Mouse (Mus musculus): ENCODE data around the gene Brf1. TPM values are rescaled to one million over a fixed set of nuclear protein-coding genes. Genes with fewer than 3 reads are reported as not detected.
A peak's percentile ranks its signal among the peaks of the same experiment; 100 is the strongest.

The Brf1 gene
- total and polyA plus RNA-seq, 2 experiments from 2014 or later = 40.2 to 54.4 TPM

GRCm38 (mm10) chr12:112941776-112942713 lies 58.5 kb downstream of the Brf1 start, which contains the start of gene Nudt14:
Gene Nudt14, minus strand, starts transcription at chr12:112942124.
- DNase-seq (peak; percentile 75), ATAC-seq (peak; percentile 89)
- H3K9ac ChIP-seq = peak within 1 kb of the TSS; percentile 76
- no peak for TF ChIP-seq CTCF (IDR thresholded peaks at IDR 0.05; ENCODE audit: low read depth)
- H3K36me3 ChIP-seq (ENCODE audit: insufficient read depth) = no peaks in the 10 kb centered on the region
- peaks cover 10% of the 10 kb centered on the region; the same call in 1 of the 2 replicates for H3K4me1 ChIP-seq (ENCODE audit: insufficient read depth)
- no peaks in the 10 kb centered on the region for H3K27me3 ChIP-seq (ENCODE audit: insufficient read depth, low read length)
- peak within 1 kb of the TSS; percentile 40; the same call in 1 of the 2 replicates for H3K27ac ChIP-seq (ENCODE audit: low read depth, low read length)
- 1% methylated on average over 55 of the region's 58 CpGs for WGBS
- H3K9me3 ChIP-seq (ENCODE audit: low read length) = no peaks in the 10 kb centered on the region
- H3K4me2 ChIP-seq (ENCODE audit: low read depth) = peak within 1 kb of the TSS; percentile 69
- H3K4me3 ChIP-seq (ENCODE audit: low read depth, low read length) = peak within 1 kb of the TSS; percentile 79

DNA sequence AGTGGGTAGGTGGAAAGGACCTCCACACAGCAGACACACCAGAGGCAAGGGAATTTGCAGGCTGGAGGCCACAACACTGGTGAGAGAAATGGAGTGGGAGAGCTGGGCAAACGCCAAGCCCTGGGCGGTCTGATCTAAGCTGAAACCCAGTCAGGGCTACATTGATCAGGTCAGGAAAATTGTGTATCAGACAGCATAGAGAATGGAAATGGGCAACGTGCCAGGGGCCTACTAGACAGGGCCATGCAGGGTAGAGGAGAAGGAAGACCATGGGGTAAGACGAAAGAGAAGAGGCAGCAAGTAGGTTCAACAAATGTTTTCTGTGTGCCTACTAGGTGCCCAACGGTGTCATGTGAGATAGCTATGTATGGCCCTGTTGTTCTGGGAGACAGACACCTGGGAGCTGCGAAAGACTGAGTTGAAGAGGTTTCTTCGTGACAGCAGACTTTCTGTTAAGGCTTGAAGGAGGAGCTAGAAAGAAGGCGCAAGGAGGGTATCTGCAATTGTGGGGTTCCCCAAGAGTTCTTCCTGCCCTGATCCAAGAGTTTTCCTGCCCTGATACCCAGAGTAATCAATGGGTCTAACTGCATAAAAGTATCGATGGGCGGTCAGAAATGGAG lies 59.2 kb downstream of the Brf1 start:
- ATAC-seq (peak; percentile 2; the same call in 1 of the 2 replicates), DNase-seq (peak; percentile 19)
- H3K4me1 ChIP-seq (ENCODE audit: insufficient read depth) = peaks cover 10% of the 10 kb centered on the region; the same call in 1 of the 2 replicates
- no peaks in the 10 kb centered on the region for H3K9me3 ChIP-seq (ENCODE audit: low read length)
- TF ChIP-seq CTCF (IDR thresholded peaks at IDR 0.05; ENCODE audit: low read depth) = no peak
- H3K4me3 ChIP-seq (ENCODE audit: low read depth, low read length) = peak overlapping the region; percentile 79
- peak overlapping the region; percentile 76 for H3K9ac ChIP-seq
- H3K36me3 ChIP-seq (ENCODE audit: insufficient read depth) = no peaks in the 10 kb centered on the region
- peak overlapping the region; percentile 69 for H3K4me2 ChIP-seq (ENCODE audit: low read depth)
- no peaks in the 10 kb centered on the region for H3K27me3 ChIP-seq (ENCODE audit: insufficient read depth, low read length)
- peak overlapping the region; percentile 40; the same call in 1 of the 2 replicates for H3K27ac ChIP-seq (ENCODE audit: low read depth, low read length)
- 36% methylated on average over 10 of the region's 10 CpGs for WGBS

DNA sequence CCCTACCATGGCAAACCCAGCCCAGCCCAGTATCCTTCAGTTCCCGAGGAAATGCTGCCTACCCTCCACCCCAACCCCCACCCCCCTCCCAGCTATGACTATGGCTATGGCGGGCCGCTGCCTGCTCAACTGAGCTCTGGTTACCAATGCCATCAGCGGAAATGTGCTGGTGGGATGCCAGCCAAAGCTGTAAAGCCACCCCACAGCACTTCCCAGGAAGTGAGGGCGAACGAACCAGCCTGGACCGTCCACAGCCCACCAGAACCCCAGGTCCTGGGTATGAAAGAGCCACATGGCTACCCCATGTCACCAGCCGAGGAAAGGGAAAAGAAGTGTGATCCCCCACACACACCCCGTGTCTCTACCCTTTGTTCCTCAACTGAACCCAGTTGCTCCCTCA lies 59.8 kb downstream of the Brf1 start:
- no peak for TF ChIP-seq CTCF (IDR thresholded peaks at IDR 0.05; ENCODE audit: low read depth)
- no peaks in the 10 kb centered on the region for H3K9me3 ChIP-seq (ENCODE audit: low read length)
- ATAC-seq = no peak
- no peaks in the 10 kb centered on the region for H3K36me3 ChIP-seq (ENCODE audit: insufficient read depth)
- peaks cover 10% of the 10 kb centered on the region; the same call in 1 of the 2 replicates for H3K4me1 ChIP-seq (ENCODE audit: insufficient read depth)
- no peak for DNase-seq
- no peak overlapping the region for H3K4me2 ChIP-seq (ENCODE audit: low read depth)
- 80% methylated on average over 9 of the region's 9 CpGs for WGBS
- H3K9ac ChIP-seq = no peak overlapping the region
- no peak overlapping the region for H3K27ac ChIP-seq (ENCODE audit: low read depth, low read length)
- no peaks in the 10 kb centered on the region for H3K27me3 ChIP-seq (ENCODE audit: insufficient read depth, low read length)
- no peak overlapping the region for H3K4me3 ChIP-seq (ENCODE audit: low read depth, low read length)

GRCm38 (mm10) chr12:112940238-112940637 lies 60.3 kb downstream of the Brf1 start:
- no peak for ATAC-seq
- H3K9ac ChIP-seq = no peak overlapping the region
- no peak overlapping the region for H3K4me3 ChIP-seq (ENCODE audit: low read depth, low read length)
- H3K27me3 ChIP-seq (ENCODE audit: insufficient read depth, low read length) = no peaks in the 10 kb centered on the region
- DNase-seq = no peak
- no peaks in the 10 kb centered on the region for H3K36me3 ChIP-seq (ENCODE audit: insufficient read depth)
- no peak overlapping the region for H3K4me2 ChIP-seq (ENCODE audit: low read depth)
- H3K9me3 ChIP-seq (ENCODE audit: low read length) = no peaks in the 10 kb centered on the region
- H3K4me1 ChIP-seq (ENCODE audit: insufficient read depth) = peaks cover 10% of the 10 kb centered on the region; the same call in 1 of the 2 replicates
- H3K27ac ChIP-seq (ENCODE audit: low read depth, low read length) = no peak overlapping the region
- TF ChIP-seq CTCF (IDR thresholded peaks at IDR 0.05; ENCODE audit: low read depth) = no peak
- 77% methylated on average over 4 of the region's 4 CpGs for WGBS

DNA sequence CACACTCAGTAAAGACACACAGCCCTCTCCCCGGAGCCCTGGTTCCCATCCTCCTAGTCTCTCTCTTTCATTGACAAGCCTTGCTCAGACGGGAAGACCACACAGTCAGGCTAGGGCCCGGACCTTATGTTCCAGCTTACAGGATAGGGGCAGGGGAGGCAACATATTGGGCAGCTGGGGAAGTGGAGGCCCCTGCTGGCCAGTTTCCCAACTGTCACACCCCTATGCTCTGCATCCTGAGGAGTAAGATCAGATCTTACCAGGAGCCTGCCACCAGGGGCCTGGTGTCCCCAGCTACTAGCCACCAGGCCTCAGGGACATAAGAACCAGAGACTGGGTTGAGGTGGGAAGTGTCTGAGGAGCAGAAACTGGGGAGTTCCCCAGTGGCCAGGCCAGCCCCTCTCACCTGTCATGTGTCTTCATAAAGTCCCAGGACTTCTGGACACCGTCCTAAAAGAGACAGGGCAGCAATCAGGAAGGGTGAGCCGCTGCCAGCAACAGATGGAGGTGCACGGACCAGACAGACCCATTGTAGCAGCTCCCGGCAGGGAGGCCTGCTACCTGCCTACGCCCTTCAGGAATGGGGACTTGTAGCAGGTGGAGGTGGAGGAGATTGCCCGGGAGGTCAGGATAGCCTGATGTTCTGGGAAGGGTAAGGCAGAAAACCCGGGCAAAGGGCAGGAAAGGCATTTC lies 61.5 kb downstream of the Brf1 start:
- no peaks in the 10 kb centered on the region for H3K27me3 ChIP-seq (ENCODE audit: insufficient read depth, low read length)
- no peak for ATAC-seq
- peaks cover 10% of the 10 kb centered on the region; the same call in 1 of the 2 replicates for H3K4me1 ChIP-seq (ENCODE audit: insufficient read depth)
- H3K9ac ChIP-seq = no peak overlapping the region
- no peaks in the 10 kb centered on the region for H3K9me3 ChIP-seq (ENCODE audit: low read length)
- H3K36me3 ChIP-seq (ENCODE audit: insufficient read depth) = no peaks in the 10 kb centered on the region
- no peak for DNase-seq
- WGBS = 54% methylated on average over 10 of the region's 10 CpGs
- no peak overlapping the region for H3K4me3 ChIP-seq (ENCODE audit: low read depth, low read length)
- TF ChIP-seq CTCF (IDR thresholded peaks at IDR 0.05; ENCODE audit: low read depth) = peak; percentile 52
- H3K4me2 ChIP-seq (ENCODE audit: low read depth) = no peak overlapping the region
- H3K27ac ChIP-seq (ENCODE audit: low read depth, low read length) = no peak overlapping the region

DNA sequence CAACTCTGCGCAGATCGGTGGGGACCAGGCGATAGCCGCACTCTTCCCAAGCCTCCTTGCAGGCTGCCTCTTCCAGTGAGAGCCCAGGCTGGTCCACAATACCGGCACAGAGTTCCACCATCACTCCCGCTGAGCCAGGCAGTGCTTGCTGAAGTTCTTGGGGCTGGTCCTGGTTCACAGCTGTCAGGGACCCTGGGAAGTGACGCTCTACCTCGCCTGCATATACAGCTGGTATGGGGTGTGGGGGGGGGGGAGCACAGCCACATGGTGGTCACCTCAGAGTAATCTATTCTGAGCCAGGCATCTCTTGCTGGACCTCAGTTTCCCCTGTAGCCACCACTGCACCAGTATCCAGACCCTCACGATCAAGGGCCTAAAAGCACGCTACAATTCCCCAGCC lies 62.1 kb downstream of the Brf1 start:
- 85% methylated on average over 10 of the region's 10 CpGs for WGBS
- H3K27ac ChIP-seq (ENCODE audit: low read depth, low read length) = no peak overlapping the region
- H3K9ac ChIP-seq = no peak overlapping the region
- peaks cover 10% of the 10 kb centered on the region; the same call in 1 of the 2 replicates for H3K4me1 ChIP-seq (ENCODE audit: insufficient read depth)
- no peaks in the 10 kb centered on the region for H3K27me3 ChIP-seq (ENCODE audit: insufficient read depth, low read length)
- TF ChIP-seq CTCF (IDR thresholded peaks at IDR 0.05; ENCODE audit: low read depth) = no peak
- DNase-seq (no peak), ATAC-seq (no peak)
- no peaks in the 10 kb centered on the region for H3K9me3 ChIP-seq (ENCODE audit: low read length)
- no peak overlapping the region for H3K4me3 ChIP-seq (ENCODE audit: low read depth, low read length)
- no peak overlapping the region for H3K4me2 ChIP-seq (ENCODE audit: low read depth)
- no peaks in the 10 kb centered on the region for H3K36me3 ChIP-seq (ENCODE audit: insufficient read depth)
